Mouse (Mus musculus): Measurements from ENCODE around the gene Sympk.

The Sympk gene

GRCm38 (mm10) chr7:19083701-19084100, 59.5 kb downstream of the Sympk start, which contains the start of gene Dmpk:
Dmpk (plus strand) TSS chr7:19083849.
- no peak for DNase-seq (ENCODE audit: low spot score in 2 of 2)

- no peak for DNase-seq (ENCODE audit: low spot score in 2 of 2)
Observed at GRCm38 (mm10) chr7:19084277-19084771, 60.1 kb downstream of the Sympk start.

DNA sequence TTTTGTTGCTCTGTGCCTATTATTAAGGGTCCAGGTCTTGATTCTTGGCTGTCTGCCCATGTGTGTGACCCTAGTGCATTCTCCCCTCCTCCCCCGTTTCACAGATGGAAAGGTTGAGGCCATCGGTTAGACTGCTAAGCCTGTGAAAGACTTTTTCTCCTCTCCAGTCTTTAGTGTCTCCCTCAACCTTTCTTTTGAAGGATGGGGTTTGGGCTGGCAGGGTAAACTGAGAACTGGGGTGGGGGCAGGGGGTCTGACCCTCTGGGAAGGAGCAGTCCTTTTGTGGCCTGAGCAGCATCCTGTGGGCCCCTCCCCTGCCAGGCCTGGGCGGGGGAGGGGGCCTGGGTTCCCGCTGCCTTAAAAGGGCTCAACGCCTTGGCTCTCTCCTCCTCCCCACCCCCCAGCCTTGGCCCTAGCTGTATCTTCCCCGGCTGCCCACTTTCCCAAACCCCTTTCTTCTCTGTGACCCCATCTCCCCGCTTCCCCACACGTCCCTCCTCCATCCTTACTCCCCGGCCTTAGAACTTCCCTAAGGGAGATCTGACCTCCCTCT, 60.8 kb downstream of the Sympk start:
- no peak for DNase-seq (ENCODE audit: low spot score in 2 of 2)

GRCm38 (mm10) chr7:19085495-19085894, 61.3 kb downstream of the Sympk start:
- no peak for DNase-seq (ENCODE audit: low spot score in 2 of 2)

- DNase-seq (ENCODE audit: low spot score in 2 of 2) = no peak
Observed at GRCm38 (mm10) chr7:19086042-19086441, 61.9 kb downstream of the Sympk start.

DNA sequence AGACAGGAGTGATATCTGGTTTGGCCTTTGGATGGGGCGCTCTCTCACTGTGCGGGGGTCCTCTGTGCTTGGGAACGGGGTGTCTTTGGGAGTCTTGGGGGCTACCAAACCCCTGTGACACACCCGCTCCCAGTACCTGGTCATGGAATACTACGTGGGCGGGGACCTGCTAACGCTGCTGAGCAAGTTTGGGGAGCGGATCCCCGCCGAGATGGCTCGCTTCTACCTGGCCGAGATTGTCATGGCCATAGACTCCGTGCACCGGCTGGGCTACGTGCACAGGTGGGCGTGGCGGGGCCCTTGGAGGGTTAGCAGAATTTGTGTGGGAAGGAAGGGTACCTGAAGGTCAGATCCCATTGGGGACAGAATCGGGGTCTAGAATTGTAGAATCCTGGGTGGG, 62.6 kb downstream of the Sympk start:
- no peak for DNase-seq (ENCODE audit: low spot score in 2 of 2)

- DNase-seq (ENCODE audit: low spot score in 2 of 2) = no peak
Observed at GRCm38 (mm10) chr7:19088813-19089212, 64.6 kb downstream of the Sympk start.

- DNase-seq (ENCODE audit: low spot score in 2 of 2) = no peak
Observed at GRCm38 (mm10) chr7:19091913-19092312, 67.7 kb downstream of the Sympk start.

DNA sequence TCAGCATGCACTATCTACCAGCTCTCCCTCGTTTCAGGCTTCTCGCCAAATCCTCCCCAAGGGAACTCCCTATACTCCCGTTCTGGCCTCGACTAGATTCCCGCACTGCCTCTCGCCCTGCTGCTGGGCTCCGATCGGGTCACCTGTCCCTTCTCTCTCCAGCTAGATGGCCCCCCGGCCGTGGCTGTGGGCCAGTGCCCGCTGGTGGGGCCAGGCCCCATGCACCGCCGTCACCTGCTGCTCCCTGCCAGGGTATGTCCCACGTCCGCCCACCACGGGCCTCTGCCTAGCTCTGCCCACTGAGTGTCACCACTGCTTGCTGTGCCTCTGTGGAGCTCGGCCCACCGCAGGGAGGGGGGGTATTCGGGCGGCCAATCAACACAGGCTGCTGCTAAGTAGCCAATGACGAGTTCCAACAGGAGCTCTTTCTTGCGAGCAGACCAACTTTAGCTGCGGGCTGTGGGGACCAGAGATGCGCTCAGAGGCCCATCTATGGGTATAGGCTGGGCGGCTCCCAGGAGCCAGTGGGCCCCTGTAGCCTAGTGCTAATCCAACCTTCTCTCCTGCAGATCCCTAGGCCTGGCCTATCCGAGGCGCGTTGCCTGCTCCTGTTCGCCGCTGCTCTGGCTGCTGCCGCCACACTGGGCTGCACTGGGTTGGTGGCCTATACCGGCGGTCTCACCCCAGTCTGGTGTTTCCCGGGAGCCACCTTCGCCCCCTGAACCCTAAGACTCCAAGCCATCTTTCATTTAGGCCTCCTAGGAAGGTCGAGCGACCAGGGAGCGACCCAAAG, 68.4 kb downstream of the Sympk start:
- DNase-seq (ENCODE audit: low spot score in 2 of 2) = no peak

DNA sequence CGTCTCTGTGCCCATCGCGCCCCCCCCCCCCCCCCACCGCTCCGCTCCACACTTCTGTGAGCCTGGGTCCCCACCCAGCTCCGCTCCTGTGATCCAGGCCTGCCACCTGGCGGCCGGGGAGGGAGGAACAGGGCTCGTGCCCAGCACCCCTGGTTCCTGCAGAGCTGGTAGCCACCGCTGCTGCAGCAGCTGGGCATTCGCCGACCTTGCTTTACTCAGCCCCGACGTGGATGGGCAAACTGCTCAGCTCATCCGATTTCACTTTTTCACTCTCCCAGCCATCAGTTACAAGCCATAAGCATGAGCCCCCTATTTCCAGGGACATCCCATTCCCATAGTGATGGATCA, 69.0 kb downstream of the Sympk start:
- no peak for DNase-seq (ENCODE audit: low spot score in 2 of 2)

DNA sequence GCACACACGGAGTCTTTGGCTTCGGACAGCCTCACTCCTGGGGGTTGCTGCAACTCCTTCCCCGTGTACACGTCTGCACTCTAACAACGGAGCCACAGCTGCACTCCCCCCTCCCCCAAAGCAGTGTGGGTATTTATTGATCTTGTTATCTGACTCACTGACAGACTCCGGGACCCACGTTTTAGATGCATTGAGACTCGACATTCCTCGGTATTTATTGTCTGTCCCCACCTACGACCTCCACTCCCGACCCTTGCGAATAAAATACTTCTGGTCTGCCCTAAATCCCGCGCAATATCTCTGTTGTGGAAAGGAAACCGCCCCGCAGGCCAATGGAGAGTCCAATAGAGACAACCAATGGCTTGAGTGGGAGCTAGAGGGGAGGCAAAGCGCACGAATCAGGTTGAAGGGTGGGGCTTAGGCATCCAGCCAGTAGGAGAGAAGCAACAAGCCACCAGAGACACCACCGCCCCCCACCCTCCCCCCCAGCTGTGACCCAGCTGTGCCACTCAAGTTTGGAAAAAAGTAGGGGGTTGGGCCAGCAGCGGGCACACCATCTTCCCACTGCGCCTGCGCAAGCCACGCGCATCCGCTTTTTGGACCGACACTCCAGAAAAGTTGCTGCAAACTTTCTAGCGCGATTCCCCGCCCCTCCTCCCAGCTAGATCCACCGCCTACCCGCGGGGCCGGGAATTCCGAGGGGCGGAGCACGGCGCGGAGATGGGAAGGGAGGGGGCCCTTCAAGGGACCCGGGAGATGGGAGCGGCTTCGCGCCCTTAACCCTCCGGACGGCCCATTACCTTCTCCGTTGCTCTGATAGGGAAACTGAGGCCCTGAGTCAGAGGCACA, 69.6 kb downstream of the Sympk start:
- DNase-seq (ENCODE audit: low spot score in 2 of 2) = peak; percentile 72 to 81

DNA sequence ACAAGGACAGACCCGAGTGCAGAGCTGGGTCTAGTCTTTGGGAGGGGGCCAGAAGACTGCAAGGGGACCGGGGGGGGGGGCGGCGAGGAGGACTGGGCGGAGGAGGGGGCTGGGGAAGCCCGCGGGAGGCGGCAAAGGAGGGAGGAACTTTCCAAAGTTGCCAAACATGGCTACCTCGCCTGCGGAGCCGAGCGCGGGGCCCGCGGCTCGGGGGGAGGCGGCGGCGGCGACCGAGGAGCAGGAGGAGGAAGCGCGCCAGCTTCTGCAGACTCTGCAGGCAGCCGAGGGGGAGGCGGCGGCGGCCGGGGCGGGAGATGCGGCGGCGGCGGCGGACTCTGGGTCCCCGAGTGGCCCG, 70.3 kb downstream of the Sympk start, which contains the start of gene Six5:
Six5 (plus strand) TSS at position 124 of the 355 bp plus-strand sequence.
- no peak for DNase-seq (ENCODE audit: low spot score in 2 of 2)

- no peak for DNase-seq (ENCODE audit: low spot score in 2 of 2)
Observed at GRCm38 (mm10) chr7:19094826-19095750, 70.9 kb downstream of the Sympk start.

- no peak for DNase-seq (ENCODE audit: low spot score in 2 of 2)
Observed at GRCm38 (mm10) chr7:19095751-19096110, 71.6 kb downstream of the Sympk start.

GRCm38 (mm10) chr7:19096421-19096976, 72.3 kb downstream of the Sympk start:
- DNase-seq (ENCODE audit: low spot score in 2 of 2) = no peak

DNA sequence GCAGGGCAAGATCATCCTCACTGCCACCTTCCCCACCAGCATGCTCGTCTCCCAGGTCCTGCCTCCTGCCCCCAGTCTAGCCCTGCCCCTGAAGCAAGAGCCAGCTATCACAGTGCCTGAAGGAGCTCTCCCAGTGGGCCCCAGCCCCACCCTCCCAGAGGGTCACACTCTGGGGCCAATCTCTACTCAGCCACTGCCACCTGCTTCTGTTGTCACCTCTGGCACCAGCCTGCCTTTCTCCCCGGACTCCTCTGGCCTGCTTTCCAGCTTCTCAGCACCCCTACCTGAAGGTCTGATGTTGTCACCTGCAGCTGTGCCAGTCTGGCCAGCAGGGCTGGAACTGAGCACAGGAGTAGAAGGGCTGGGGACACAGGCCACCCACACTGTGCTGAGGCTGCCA, 73.0 kb downstream of the Sympk start:
- DNase-seq (ENCODE audit: low spot score in 2 of 2) = no peak

- no peak for DNase-seq (ENCODE audit: low spot score in 2 of 2)
Observed at GRCm38 (mm10) chr7:19097863-19098262, 73.7 kb downstream of the Sympk start.

- DNase-seq (ENCODE audit: low spot score in 2 of 2) = no peak
Observed at GRCm38 (mm10) chr7:19098811-19099210, 74.6 kb downstream of the Sympk start.

DNA sequence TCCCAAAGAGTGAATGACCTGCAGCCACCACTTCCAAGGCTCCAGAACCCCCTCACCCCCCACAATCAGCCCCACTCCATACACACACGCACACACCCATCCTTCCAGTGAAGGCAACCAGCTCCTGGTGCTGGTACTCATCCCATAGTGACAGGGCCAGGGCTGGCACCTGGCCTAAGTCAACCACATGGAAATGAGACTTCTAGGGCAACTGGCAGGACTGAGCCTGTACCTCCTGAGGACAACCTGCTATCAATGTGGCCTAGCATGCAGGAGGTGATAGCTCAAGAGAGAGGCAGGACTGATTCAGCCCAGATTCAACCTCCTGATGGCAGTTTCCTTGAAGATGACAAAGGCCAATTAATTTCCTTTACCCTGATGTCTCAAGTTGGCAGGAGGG, 76.1 kb downstream of the Sympk start:
- no peak for DNase-seq (ENCODE audit: low spot score in 2 of 2)

- no peak for DNase-seq (ENCODE audit: low spot score in 2 of 2)
Observed at GRCm38 (mm10) chr7:19103741-19104140, 79.6 kb downstream of the Sympk start.

All from right cerebral cortex, postnatal 36 days (tissue).